Mouse (Mus musculus) adrenal gland, postnatal 0 days (tissue): Measurements from ENCODE around the gene Ttll1. TPM values are rescaled to one million over a fixed set of nuclear protein-coding genes. Genes with fewer than 3 reads are reported as not detected.

Source experiments
- microRNA-seq: library from miRNA; unstranded; fragments of <30 nt; microRNA quantifications from one replicate; pipeline ENCODE4, GENCODE M21; 2016; ENCODE audit warnings: borderline replicate concordance; ENCODE audit not compliant: insufficient number of aligned reads
- polyA plus RNA-seq: library from polyadenylated mRNA; unstranded; fragments of >200 nt; fragmentation: Nextera tagmentation; extraction: Ambion mirVana; gene quantifications from 2 replicates; pipeline ENCODE4 v1.2.1, GENCODE M21; 2015

The Ttll1 gene
- polyA plus RNA-seq: 20.5 and 26.8 TPM in 2 replicates

GRCm38 (mm10) chr15:83510805-83511405, at the start of gene Ttll1:
Gene Ttll1 (minus strand): TSS chr15:83510893.

GRCm38 (mm10) chr15:83526424-83527091, 15.9 kb upstream of the Ttll1 start, which contains the start of gene Bik:
Gene Bik (plus strand): TSS chr15:83526862.

GRCm38 (mm10) chr15:83464083-83464904, 46.4 kb downstream of the Ttll1 start, which contains the start of gene Pacsin2:
Gene Pacsin2 (minus strand): TSS chr15:83464606.

Small RNAs within 50 kb of the gene (microRNA-seq; reads per million reads assigned to microRNA genes)
- gene Gm24575: not detected

Other genes with a start within 250 kb of the Ttll1 start
- gene Arfgap3, start 160.6 kb downstream of the Ttll1 start, polyA plus RNA-seq: 38.9 and 53.5 TPM in 2 replicates
- 32.0 and 50.9 TPM in 2 replicates for gene Pacsin2, start 46.3 kb downstream of the Ttll1 start, polyA plus RNA-seq
- 11.2 and 13.7 TPM in 2 replicates for gene Bik, start 16.0 kb upstream of the Ttll1 start, polyA plus RNA-seq
- 876 and 914 TPM in 2 replicates for gene Tspo, start 52.7 kb upstream of the Ttll1 start, polyA plus RNA-seq
- 50.0 and 52.9 TPM in 2 replicates for gene Mcat, start 52.9 kb upstream of the Ttll1 start, polyA plus RNA-seq
- gene Ttll12, start 84.3 kb upstream of the Ttll1 start, polyA plus RNA-seq: 17.1 and 22.6 TPM in 2 replicates
- 4.6 and 4.8 TPM in 2 replicates for gene Scube1, start 214.1 kb upstream of the Ttll1 start, polyA plus RNA-seq